Mouse (Mus musculus) hindbrain, embryonic 14.5 days (tissue): ENCODE results near the gene Plch1. TPM values are rescaled to one million over a fixed set of nuclear protein-coding genes. Genes with fewer than 3 reads are reported as not detected.
A peak's percentile ranks its signal among the peaks of the same experiment; 100 is the strongest.

ENCODE experiments used
- ATAC-seq: fragments of 200-750 bp; cut with Nextera tagmentation; 2 replicates; pipeline ENCODE4 v1.8.0; 2017; ENCODE audit warnings: moderate number of reproducible peaks, mild to moderate bottlenecking, moderate TSS enrichment, moderate library complexity; ENCODE audit not compliant: low FRiP score
- DNase-seq: peaks from one replicate; pipeline ENCODE4 v3.0.0-alpha.2; 2015; ENCODE audit warnings: low spot score
- H3K27ac ChIP-seq: fragments of 300-500 bp; sonication (generic); 2 replicates; pipeline ENCODE4 v1.5.1; 2014; ENCODE audit warnings: mild to moderate bottlenecking, moderate library complexity
- H3K27me3 ChIP-seq: fragments of 300-500 bp; sonication (generic); 2 replicates; pipeline ENCODE4 v1.6.1; 2014; ENCODE audit warnings: mild to moderate bottlenecking, low read length, mixed read lengths; ENCODE audit not compliant: control insufficient read depth, insufficient read depth
- H3K36me3 ChIP-seq: fragments of 300-500 bp; sonication (generic); replicated peaks from 2 replicates; pipeline ENCODE4 v1.6.1; 2014; ENCODE audit not compliant: control insufficient read depth, insufficient read depth
- H3K4me1 ChIP-seq: fragments of 300-500 bp; sonication (generic); replicated peaks from 2 replicates; pipeline ENCODE4 v1.6.1; 2014; ENCODE audit warnings: antibody characterized with exemption, low read length, mixed read lengths; ENCODE audit not compliant: control insufficient read depth, insufficient read depth
- H3K4me2 ChIP-seq: fragments of 300-500 bp; sonication (generic); replicated peaks from 2 replicates; pipeline ENCODE4 v1.6.1; 2014; ENCODE audit warnings: mild to moderate bottlenecking, moderate library complexity
- H3K4me3 ChIP-seq: fragments of 300-500 bp; sonication (generic); replicated peaks from 2 replicates; pipeline ENCODE4 v1.5.1; 2014; ENCODE audit warnings: mild to moderate bottlenecking, low read length
- H3K9ac ChIP-seq: fragments of 300-500 bp; sonication (generic); 2 replicates; pipeline ENCODE4 v1.6.1; 2014
- H3K9me3 ChIP-seq: fragments of 300-500 bp; sonication (generic); 2 replicates; pipeline ENCODE4 v1.6.1; 2016; ENCODE audit warnings: low read length; ENCODE audit not compliant: control insufficient read depth
- WGBS: fragments of 180-500 bp; shearing (Covaris S2); extraction: QIAGEN DNeasy Blood & Tissue Kit; methylation state at CpG from one replicate; pipeline ENCODE4 v1.1.7; 2014; 5-methylcytosine and 5-hydroxymethylcytosine counted together
- polyA plus RNA-seq: library from polyadenylated mRNA; unstranded; fragments of >200 nt; fragmentation: Nextera tagmentation; extraction: Ambion mirVana; gene quantifications from 2 replicates; pipeline ENCODE4 v1.2.1, GENCODE M21; 2014

Gene Plch1
- polyA plus RNA-seq, 1 experiment from 2014 or later: 11.3 TPM

DNA sequence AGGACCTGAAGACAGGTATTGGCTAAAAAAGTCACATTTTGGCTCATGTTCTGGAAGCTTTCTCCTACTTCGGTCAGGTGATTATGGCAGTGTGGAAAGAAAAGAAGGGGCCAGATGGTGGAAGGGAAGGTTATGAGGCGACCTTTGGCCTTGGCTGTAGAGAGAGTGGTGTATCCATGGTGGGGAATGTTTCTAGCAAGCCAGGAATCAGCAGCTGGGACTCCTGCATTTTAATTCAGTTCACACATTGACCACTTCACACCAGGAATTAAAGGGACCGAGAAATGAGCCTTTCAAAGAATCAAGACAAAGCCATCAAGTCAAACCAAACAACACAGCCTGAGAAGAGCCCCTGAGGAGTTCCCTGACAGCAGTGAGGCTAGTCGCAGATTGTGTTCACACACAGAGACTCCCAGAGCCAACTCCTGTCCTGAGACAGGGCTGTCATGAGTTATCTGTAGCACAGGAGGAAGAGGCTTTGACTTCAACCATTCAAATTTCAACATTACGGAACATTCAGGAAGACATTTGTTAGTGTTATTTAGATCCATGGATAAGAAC, 112.4 kb downstream of the Plch1 start:
- H3K4me2 ChIP-seq: no peak overlapping the region
- ATAC-seq: peak; percentile 68; the same call in 1 of the 2 replicates
- no peak overlapping the region for H3K4me3 ChIP-seq
- H3K36me3 ChIP-seq: no peaks in the 10 kb centered on the region
- WGBS: 39% methylated on average over 5 of the region's 5 CpGs
- H3K27me3 ChIP-seq: no peaks in the 10 kb centered on the region
- no peak for DNase-seq
- H3K9me3 ChIP-seq: no peaks in the 10 kb centered on the region
- no peak overlapping the region for H3K27ac ChIP-seq
- no peaks in the 10 kb centered on the region for H3K4me1 ChIP-seq
- no peak overlapping the region for H3K9ac ChIP-seq

DNA sequence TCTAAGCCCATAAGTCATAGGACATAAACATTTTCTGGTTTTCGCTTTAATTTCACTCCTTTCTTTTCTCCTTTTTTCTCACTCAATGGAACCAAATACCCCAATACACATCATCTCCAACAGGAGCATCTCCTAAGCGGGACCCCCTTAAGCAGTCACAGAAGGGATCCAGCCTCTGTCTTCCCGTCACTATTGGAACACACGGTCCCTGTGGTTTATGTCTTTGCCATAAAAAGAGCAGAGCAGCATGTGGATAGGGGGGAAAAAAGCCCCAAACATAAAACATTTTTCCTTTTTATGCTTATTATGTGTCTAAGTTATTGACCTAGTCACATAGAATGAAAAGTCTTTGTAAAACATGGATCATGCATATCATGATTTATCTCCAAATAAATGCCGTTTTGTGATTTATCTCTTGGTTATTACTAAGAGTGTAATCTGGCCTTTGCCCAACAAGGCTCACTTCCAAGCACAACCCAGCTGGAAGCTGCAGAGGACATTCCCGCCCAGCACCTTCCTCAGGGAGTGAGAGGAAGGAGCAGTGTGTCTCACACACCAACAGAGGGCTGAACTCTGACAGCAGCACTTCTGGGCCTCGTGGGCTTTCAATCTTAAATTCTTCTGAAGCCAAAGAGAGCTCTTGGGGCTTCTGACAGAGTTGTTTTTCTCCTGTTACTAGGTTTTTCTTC, 126.5 kb downstream of the Plch1 start:
- Histone ChIP-seq H3K4me1 (no peaks in the 10 kb centered on the region), H3K4me2 (no peak overlapping the region), H3K9me3 (no peaks in the 10 kb centered on the region), H3K9ac (no peak overlapping the region), H3K4me3 (no peak overlapping the region), H3K27ac (no peak overlapping the region), H3K36me3 (no peaks in the 10 kb centered on the region), H3K27me3 (no peaks in the 10 kb centered on the region)
- ATAC-seq (no peak), DNase-seq (no peak)
- 84% methylated on average over 7 of the region's 7 CpGs for WGBS

DNA sequence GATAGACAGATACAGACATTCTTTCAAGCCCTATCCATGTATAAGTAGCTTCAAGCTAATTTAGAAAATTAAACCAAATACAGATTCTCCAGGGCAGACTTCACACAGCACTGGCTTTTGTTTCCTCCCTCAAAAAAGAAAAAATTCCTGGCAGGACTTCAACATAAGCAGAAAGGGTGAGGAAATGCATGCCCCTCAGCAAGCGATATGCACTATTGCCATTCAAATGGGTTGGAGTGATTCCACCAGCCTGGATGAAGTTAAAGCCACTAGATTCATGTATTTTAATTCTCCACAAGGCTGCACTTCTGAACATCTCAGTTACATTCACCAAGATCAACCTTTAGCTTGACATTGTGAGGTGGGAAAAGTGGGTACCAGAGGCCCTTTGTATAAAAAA, 138.5 kb downstream of the Plch1 start:
- Histone ChIP-seq H3K9ac (no peak overlapping the region), H3K4me3 (no peak overlapping the region), H3K4me2 (no peak overlapping the region), H3K36me3 (no peaks in the 10 kb centered on the region), H3K27ac (no peak overlapping the region), H3K4me1 (no peaks in the 10 kb centered on the region), H3K27me3 (no peaks in the 10 kb centered on the region), H3K9me3 (no peaks in the 10 kb centered on the region)
- WGBS: 67% methylated on average over 1 of the region's 1 CpGs
- DNase-seq (no peak), ATAC-seq (no peak)

DNA sequence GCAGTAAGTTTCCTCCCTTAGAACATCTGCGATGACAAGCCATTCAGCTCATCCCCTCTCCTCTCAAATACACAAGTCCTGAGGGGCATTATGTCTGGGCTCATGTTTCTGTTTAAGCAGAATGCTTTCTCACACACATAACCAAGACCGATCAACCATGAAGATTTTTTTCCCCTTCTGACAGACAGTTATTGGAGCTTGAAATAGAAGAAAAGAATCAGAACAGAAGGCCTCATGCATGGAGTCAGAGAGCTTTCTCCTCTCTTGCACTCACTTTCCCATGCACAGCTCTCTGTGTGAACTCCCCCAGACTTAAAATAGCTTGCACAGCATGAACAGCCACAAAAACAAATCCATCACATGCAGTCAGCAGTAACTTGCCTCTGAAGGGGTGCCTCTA, 159.2 kb downstream of the Plch1 start:
- Histone ChIP-seq H3K9me3 (no peaks in the 10 kb centered on the region), H3K4me3 (no peak overlapping the region), H3K4me2 (no peak overlapping the region), H3K36me3 (no peaks in the 10 kb centered on the region), H3K9ac (no peak overlapping the region), H3K4me1 (peaks cover 16% of the 10 kb centered on the region), H3K27me3 (no peaks in the 10 kb centered on the region), H3K27ac (peak overlapping the region; percentile 39)
- peak; percentile 59; the same call in 1 of the 2 replicates for ATAC-seq
- WGBS: 9% methylated on average over 2 of the region's 2 CpGs
- peak; percentile 28 for DNase-seq

DNA sequence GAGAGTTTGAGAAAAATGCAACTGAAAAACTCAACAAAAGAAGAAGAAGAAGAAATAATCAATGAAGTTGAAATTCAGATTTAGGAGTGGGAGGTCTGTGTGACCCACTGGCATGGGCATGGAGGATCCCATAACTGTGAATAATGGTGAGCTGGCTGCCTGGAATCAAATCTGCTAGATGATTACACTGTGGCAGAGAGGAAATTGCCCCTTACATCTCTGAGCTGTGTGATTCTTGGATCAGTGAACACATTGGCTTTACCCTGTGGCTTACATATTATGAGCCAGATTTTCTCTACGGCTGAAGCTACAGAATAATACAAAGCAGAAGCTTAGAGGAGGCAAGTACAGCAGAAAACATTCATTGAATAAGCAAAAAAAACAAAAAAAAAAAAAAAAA, 170.9 kb downstream of the Plch1 start:
- H3K27ac ChIP-seq: peak overlapping the region; percentile 38; the same call in 1 of the 2 replicates
- H3K9ac ChIP-seq: no peak overlapping the region
- no peaks in the 10 kb centered on the region for H3K27me3 ChIP-seq
- no peaks in the 10 kb centered on the region for H3K4me1 ChIP-seq
- H3K4me2 ChIP-seq: no peak overlapping the region
- ATAC-seq (no peak; the same call in 1 of the 2 replicates), DNase-seq (peak; percentile 24)
- no peak overlapping the region for H3K4me3 ChIP-seq
- H3K36me3 ChIP-seq: no peaks in the 10 kb centered on the region
- 58% methylated on average over 1 of the region's 1 CpGs for WGBS
- H3K9me3 ChIP-seq: no peaks in the 10 kb centered on the region

DNA sequence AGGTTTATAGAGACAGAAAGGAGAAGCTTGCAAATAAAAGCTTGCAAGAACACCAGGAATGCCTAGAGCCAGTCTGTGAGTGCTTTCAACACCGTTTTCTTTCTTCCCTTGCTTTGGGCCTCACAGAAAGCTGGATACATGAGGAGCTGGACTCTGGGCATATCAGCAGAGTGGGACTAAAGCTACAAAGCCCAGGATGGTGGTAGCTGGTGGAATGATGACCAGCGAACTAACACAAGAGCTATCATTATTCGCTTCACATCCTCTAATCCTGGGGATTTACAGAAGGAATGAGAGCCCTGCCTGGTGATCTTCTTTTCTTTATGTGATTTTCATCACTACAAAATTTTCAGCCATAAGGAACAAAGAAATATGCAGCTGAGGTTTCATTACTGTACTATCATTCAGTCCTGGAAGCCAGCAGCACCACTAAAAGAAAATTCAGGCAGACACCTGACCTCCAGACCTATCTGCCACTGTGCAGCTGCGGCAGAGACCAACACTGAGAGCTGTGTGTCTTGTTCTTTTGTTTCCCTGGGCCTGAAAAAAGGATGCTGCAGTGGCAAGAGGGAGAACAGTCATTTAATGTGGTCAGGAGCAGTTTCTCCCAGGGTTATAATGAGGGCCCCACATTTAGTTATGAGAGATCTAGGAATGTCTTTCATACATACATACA, 172.5 kb downstream of the Plch1 start:
- ATAC-seq: no peak
- 0 out of 2 replicates have a peak overlapping the region, but pooled peaks have one; percentile 53 for H3K27ac ChIP-seq

DNA sequence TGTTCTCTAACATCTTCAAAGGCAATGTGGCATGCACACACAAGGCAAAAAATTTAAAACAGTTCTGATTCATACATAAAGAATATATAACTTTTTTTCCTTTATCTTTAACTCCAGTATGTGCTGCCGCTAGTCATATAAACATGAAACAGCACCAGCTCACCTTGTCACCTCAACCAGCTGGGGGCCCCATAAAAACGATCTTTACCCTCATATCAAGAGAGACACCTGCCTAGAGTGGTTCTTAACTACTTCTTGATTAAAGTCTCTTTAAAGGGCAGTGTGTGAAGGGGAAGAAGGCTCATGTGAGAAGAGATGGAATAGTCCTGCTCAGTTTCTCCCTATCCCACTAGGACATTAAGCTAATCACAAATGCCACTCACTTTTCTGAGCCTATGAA, 205.6 kb downstream of the Plch1 start:
- DNase-seq (no peak), ATAC-seq (no peak)
- H3K9ac ChIP-seq: no peak overlapping the region
- no peak overlapping the region for H3K27ac ChIP-seq
- H3K9me3 ChIP-seq: no peaks in the 10 kb centered on the region
- peaks cover 7% of the 10 kb centered on the region for H3K36me3 ChIP-seq
- no peak overlapping the region for H3K4me2 ChIP-seq
- H3K4me3 ChIP-seq: no peak overlapping the region
- peaks cover 3% of the 10 kb centered on the region; the same call in 1 of the 2 replicates for H3K4me1 ChIP-seq
- WGBS: 83% methylated on average over 2 of the region's 2 CpGs
- H3K27me3 ChIP-seq: no peaks in the 10 kb centered on the region

More for the DNA sequence above, 172.5 kb downstream of the Plch1 start:
- Histone ChIP-seq H3K36me3 (no peaks in the 10 kb centered on the region), H3K9me3 (no peaks in the 10 kb centered on the region), H3K4me1 (no peaks in the 10 kb centered on the region), H3K4me2 (no peak overlapping the region), H3K27me3 (no peaks in the 10 kb centered on the region), H3K4me3 (no peak overlapping the region), H3K9ac (no peak overlapping the region)
- WGBS: 70% methylated on average over 4 of the region's 4 CpGs
- no peak for DNase-seq

DNA sequence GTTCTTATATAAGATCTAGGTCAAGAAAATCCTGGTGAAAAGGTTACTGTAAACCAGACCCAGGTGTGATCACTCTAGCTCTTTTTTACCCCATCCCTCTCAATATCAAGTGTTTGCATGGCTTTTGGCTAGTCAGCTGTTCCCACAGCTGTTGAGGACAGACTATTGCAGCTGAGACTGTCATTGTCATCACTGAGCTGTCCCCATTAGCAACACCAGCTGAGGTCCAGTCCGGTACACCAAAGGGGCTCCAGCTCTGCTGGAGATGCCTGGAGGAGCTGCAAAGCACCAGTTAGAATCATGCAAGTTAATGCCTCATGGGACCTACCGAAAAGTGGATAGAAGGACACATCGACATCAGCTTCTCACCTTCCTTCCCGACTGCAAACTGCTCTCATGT, 206.5 kb downstream of the Plch1 start:
- Histone ChIP-seq H3K4me2 (no peak overlapping the region), H3K4me1 (peaks cover 3% of the 10 kb centered on the region; the same call in 1 of the 2 replicates), H3K4me3 (no peak overlapping the region), H3K9ac (no peak overlapping the region), H3K36me3 (no peaks in the 10 kb centered on the region), H3K9me3 (no peaks in the 10 kb centered on the region), H3K27ac (no peak overlapping the region), H3K27me3 (no peaks in the 10 kb centered on the region)
- 69% methylated on average over 4 of the region's 4 CpGs for WGBS
- DNase-seq (no peak), ATAC-seq (peak; percentile 62; the same call in 1 of the 2 replicates)

DNA sequence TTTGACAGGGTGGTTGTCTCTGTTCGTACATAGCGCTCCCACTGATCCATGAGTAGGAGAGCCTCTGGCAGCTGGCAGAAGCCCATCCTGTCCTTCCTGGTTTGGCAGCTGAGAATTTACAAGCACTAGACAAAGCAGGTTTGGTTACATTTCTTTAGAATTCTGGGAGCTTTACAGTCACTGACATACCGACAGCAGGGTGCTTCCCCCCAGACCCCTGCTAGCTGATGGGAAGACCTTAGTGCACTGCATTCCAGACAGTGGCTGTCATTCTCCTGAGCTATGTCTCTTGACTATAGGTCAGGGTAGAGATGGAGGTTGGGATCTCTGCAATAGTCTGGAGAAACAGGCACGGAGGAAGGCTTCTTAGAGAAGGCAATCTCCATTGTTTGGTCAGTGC, 230.5 kb downstream of the Plch1 start:
- DNase-seq (no peak), ATAC-seq (0 out of 2 replicates have a peak, but pooled peaks have one; percentile 21)
- WGBS: 56% methylated on average over 4 of the region's 4 CpGs
- Histone ChIP-seq H3K4me1 (no peaks in the 10 kb centered on the region), H3K4me2 (no peak overlapping the region), H3K9me3 (no peaks in the 10 kb centered on the region), H3K4me3 (no peak overlapping the region), H3K27me3 (no peaks in the 10 kb centered on the region), H3K36me3 (no peaks in the 10 kb centered on the region), H3K9ac (no peak overlapping the region), H3K27ac (no peak overlapping the region)
